25 mouse cellular contexts compared by ENCODE assay signal in the genomic region with DNA sequence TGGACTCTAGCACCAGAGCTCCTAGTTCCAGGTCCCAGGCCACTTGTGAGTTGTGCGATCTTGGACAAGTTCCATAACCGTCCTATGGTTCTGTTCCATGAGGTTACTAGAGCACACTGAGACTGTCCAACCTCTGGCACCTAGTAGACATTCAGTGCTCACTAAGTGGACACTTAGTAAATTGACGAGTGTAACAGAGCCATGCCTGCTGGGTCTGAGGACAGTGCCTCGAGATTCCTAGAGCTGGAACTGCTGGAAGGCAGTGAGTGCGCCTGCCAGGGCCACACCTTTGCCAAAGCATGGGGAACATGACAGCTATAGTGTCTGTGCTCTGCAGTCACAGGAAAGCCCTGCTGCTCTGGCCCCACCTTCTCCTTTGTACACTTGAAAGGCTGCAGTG.
DNase-seq lines count a peak whose midpoint lies in the region; ATAC-seq and TF ChIP-seq lines count a peak whose summit lies in the region.
"Had no signal": no experiment of that assay in that cellular context is flagged by ENCODE, and none has a peak within 500 bp of the region (broad histone marks: within the 10 kb centered on the region; RNA-seq: fewer than 3 reads in every experiment).

No protein-coding gene starts in this region.

- no peaks in the 10 kb centered on the region for H3K9me3 ChIP-seq in hindbrain, embryonic 13.5 days
- H3K9me3 ChIP-seq in hindbrain, postnatal 0 days (ENCODE audit: low read length) = no peaks in the 10 kb centered on the region
- H3K9me3 ChIP-seq: forebrain, embryonic 13.5 days; G1E; limb, embryonic 12.5 days; liver, embryonic 13.5 days; midbrain, embryonic 12.5 days had no signal

- intact Hi-C loops in heart, postnatal 10 days (cut with DNase I) = no loop called here

- H3K4me3 ChIP-seq in hindbrain, embryonic 13.5 days = no peak overlapping the region
- no peak overlapping the region for H3K4me3 ChIP-seq in hindbrain, postnatal 0 days (ENCODE audit: low read length)
- H3K4me3 ChIP-seq: forebrain, embryonic 13.5 days; limb, embryonic 12.5 days; liver, embryonic 13.5 days; midbrain, embryonic 12.5 days had no signal

- no peak for TF ChIP-seq CTCF in hindbrain, postnatal 0 days (IDR thresholded peaks at IDR 0.05; ENCODE audit: low read depth)

- no peak for DNase-seq in hindbrain, postnatal 0 days (ENCODE audit: low spot score)
- DNase-seq in ZHBTc4 (ENCODE audit: low read depth, low spot score) = peak; percentile 31
- peak; percentile 32 to 44 for DNase-seq in heart, adult 9 months (ENCODE audit: low spot score in 2 of 2)
- DNase-seq in heart, postnatal 10 days = peak; percentile 43 to 69
- no peak for DNase-seq in adrenal gland, adult 18-20 months (ENCODE audit: low spot score in 2 of 2)
- no peak for DNase-seq in ovary, postnatal 14 days (ENCODE audit: low spot score)
- DNase-seq: adrenal gland, postnatal 10 days; B cell, adult 2 months; cerebellum, adult 18-20 months; cerebellum, postnatal 36 days; gastrocnemius, postnatal 25 days; liver, embryonic 13.5 days; lung, adult 2 months; lung, postnatal 14 days had no signal

- H3K9ac ChIP-seq in hindbrain, embryonic 13.5 days = no peak overlapping the region
- H3K9ac ChIP-seq in hindbrain, postnatal 0 days (replicated peaks; ENCODE audit: low read length) = no peak overlapping the region
- H3K9ac ChIP-seq: forebrain, embryonic 13.5 days; limb, embryonic 12.5 days; liver, embryonic 13.5 days; midbrain, embryonic 12.5 days had no signal

- 0 out of 2 replicates have a peak, but pooled peaks cover 2% of the 10 kb centered on the region for H3K27me3 ChIP-seq in hindbrain, embryonic 13.5 days
- H3K27me3 ChIP-seq in hindbrain, postnatal 0 days (ENCODE audit: insufficient read depth, low read length) = no peaks in the 10 kb centered on the region
- H3K27me3 ChIP-seq: CH12.LX; forebrain, embryonic 13.5 days; limb, embryonic 12.5 days; liver, embryonic 13.5 days; Patski had no signal

- WGBS in hindbrain, embryonic 13.5 days = 87% methylated on average over 5 of the region's 5 CpGs
- 76% methylated on average over 5 of the region's 5 CpGs for WGBS in hindbrain, postnatal 0 days

- H3K4me1 ChIP-seq in hindbrain, embryonic 13.5 days (replicated peaks) = peaks cover 31% of the 10 kb centered on the region
- no peaks in the 10 kb centered on the region for H3K4me1 ChIP-seq in hindbrain, postnatal 0 days (ENCODE audit: insufficient read depth, low read length)
- H3K4me1 ChIP-seq: forebrain, embryonic 13.5 days; liver, embryonic 13.5 days had no signal

- 0 out of 2 replicates have a peak, but pooled peaks cover 4% of the 10 kb centered on the region for H3K36me3 ChIP-seq in hindbrain, embryonic 13.5 days
- no peaks in the 10 kb centered on the region; the same call in 1 of the 2 replicates for H3K36me3 ChIP-seq in hindbrain, postnatal 0 days (ENCODE audit: insufficient read depth, low read length)
- H3K36me3 ChIP-seq: liver, embryonic 13.5 days; midbrain, embryonic 12.5 days had no signal

- peak overlapping the region; percentile 12; the same call in 1 of the 2 replicates for H3K27ac ChIP-seq in hindbrain, embryonic 13.5 days
- H3K27ac ChIP-seq in hindbrain, postnatal 0 days = no peak overlapping the region
- H3K27ac ChIP-seq: forebrain, embryonic 13.5 days; limb, embryonic 12.5 days; liver, embryonic 13.5 days; midbrain, embryonic 12.5 days had no signal

- no peak for ATAC-seq in hindbrain, embryonic 13.5 days (ENCODE audit: low FRiP score)
- no peak for ATAC-seq in hindbrain, postnatal 0 days
- no peak for ATAC-seq in megakaryocyte, adult 5-6 weeks (ENCODE audit: poor library complexity, severe bottlenecking)
- ATAC-seq: activated CD4-positive, CD25-positive, alpha-beta regulatory T cell, adult 4 months; forebrain, embryonic 13.5 days; hindbrain, embryonic 16.5 days; intestine, embryonic 16.5 days; Patski had no signal

- H3K4me2 ChIP-seq in hindbrain, embryonic 13.5 days = no peak overlapping the region
- no peak overlapping the region for H3K4me2 ChIP-seq in hindbrain, postnatal 0 days (ENCODE audit: low read depth, low read length)
- H3K4me2 ChIP-seq: forebrain, embryonic 13.5 days; limb, embryonic 12.5 days; liver, embryonic 13.5 days; midbrain, embryonic 12.5 days had no signal

Comparison
In these comparisons a context has a peak if more than half of its experiments do, and no peak if none do; other contexts are left out.
1. DNase-seq: peak in ZHBTc4 (single experiment), heart, adult 9 months (2 of 2) and heart, postnatal 10 days (2 of 2); none in hindbrain, postnatal 0 days (single experiment), adrenal gland, adult 18-20 months (0 of 2) and ovary, postnatal 14 days (single experiment).